Mouse (Mus musculus): Measurements from ENCODE around the gene Exoc6b.

- TF ChIP-seq CTCF (IDR thresholded peaks at IDR 0.05; ENCODE audit: control insufficient read depth, insufficient read depth, low read length) = no peak
- no peak for TF ChIP-seq POLR2A (IDR thresholded peaks at IDR 0.05; ENCODE audit: borderline replicate concordance, control insufficient read depth, low read depth, low read length)
Measured at GRCm38 (mm10) chr6:84699579-84699978, 369.7 kb downstream of the Exoc6b start.

All from bone marrow, adult 2 months (tissue).